Mouse (Mus musculus) gastrocnemius, postnatal 4 days (tissue): Measurements from ENCODE around the gene Nudt16l1. TPM values are rescaled to one million over a fixed set of nuclear protein-coding genes. Genes with fewer than 3 reads are reported as not detected.

Experiments used
- DNase-seq, 2 experiments: peaks; one replicate each; pipeline ENCODE4 v3.0.0; 2021 to 2022; ENCODE audit warnings: low spot score in 2 of 2, mixed read lengths in 2 of 2
- total RNA-seq, 2 experiments: library from RNA; stranded (reverse); gene quantifications; 2 replicates each; pipeline ENCODE4 v1.2.3; 2021

Nudt16l1 gene
- total RNA-seq, 2 experiments from 2014 or later, result 51.5 to 57.6 TPM

- no peak for DNase-seq
Observed at GRCm38 (mm10) chr16:4946155-4946554, 7.6 kb downstream of the Nudt16l1 start.

- DNase-seq, result no peak
Observed at GRCm38 (mm10) chr16:4947378-4947777, 8.8 kb downstream of the Nudt16l1 start.

- DNase-seq, result no peak
Observed at GRCm38 (mm10) chr16:4956609-4957008, 18.0 kb downstream of the Nudt16l1 start.

- DNase-seq, result no peak
Observed at GRCm38 (mm10) chr16:4957446-4957845, 18.9 kb downstream of the Nudt16l1 start.

GRCm38 (mm10) chr16:4960260-4960659, 21.7 kb downstream of the Nudt16l1 start:
- no peak for DNase-seq

- DNase-seq, result no peak
Observed at GRCm38 (mm10) chr16:4963346-4963745, 24.8 kb downstream of the Nudt16l1 start.

- peak; percentile 91 to 97 for DNase-seq
Observed at GRCm38 (mm10) chr16:4963797-4964709, 25.5 kb downstream of the Nudt16l1 start, which contains the start of gene Anks3. Gene Anks3 (minus strand): TSS chr16:4964205.

- no peak for DNase-seq
Observed at GRCm38 (mm10) chr16:4964731-4965391, 26.3 kb downstream of the Nudt16l1 start.

GRCm38 (mm10) chr16:4965392-4966129, 27.0 kb downstream of the Nudt16l1 start:
- no peak for DNase-seq

GRCm38 (mm10) chr16:4968426-4968825, 29.9 kb downstream of the Nudt16l1 start:
- no peak for DNase-seq

- DNase-seq, result no peak
Observed at GRCm38 (mm10) chr16:4969055-4969843, 30.7 kb downstream of the Nudt16l1 start.

- DNase-seq, result no peak
Observed at GRCm38 (mm10) chr16:4971626-4972025, 33.1 kb downstream of the Nudt16l1 start.

GRCm38 (mm10) chr16:4974521-4974920, 36.0 kb downstream of the Nudt16l1 start:
- DNase-seq, result no peak

GRCm38 (mm10) chr16:4976180-4976579, 37.6 kb downstream of the Nudt16l1 start:
- DNase-seq, result no peak

- no peak for DNase-seq
Observed at GRCm38 (mm10) chr16:4978275-4979051, 39.9 kb downstream of the Nudt16l1 start.

- no peak for DNase-seq
Observed at GRCm38 (mm10) chr16:4979755-4980380, 41.3 kb downstream of the Nudt16l1 start.

GRCm38 (mm10) chr16:4984717-4985116, 46.2 kb downstream of the Nudt16l1 start:
- no peak for DNase-seq
